In the genomic region with DNA sequence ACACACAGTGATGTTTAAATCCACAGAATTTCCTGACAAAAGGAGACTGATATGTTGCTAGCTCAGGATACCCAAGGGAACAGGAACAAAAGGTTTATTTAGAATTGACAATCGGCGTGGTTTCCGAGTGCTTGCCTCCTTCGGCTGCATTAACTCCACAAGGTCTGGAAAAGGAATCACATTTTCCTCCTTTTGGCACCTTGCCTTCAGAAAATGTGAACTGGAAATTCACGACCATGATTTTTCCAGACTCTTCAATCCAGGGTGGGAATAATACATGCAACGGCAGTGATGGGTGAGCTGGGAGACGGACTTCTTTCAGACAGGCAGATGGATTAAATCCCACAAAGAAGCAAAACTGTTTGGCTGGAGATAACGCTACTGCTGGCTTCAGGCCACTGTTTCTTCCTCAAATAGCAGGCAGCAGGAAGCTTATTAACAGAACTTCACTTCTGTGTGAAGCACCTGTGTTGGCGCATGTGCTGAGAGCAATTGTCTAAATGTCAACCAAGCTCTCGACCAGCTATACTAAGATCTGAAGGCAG, we compare ENCODE assay signal across 9 mouse cellular contexts. TPM values are rescaled to one million over a fixed set of nuclear protein-coding genes. Genes with fewer than 3 reads are reported as not detected.
DNase-seq lines count a peak whose midpoint lies in the region; ATAC-seq and TF ChIP-seq lines count a peak whose summit lies in the region.
"Had no signal": no experiment of that assay in that cellular context is flagged by ENCODE, and none has a peak within 500 bp of the region (broad histone marks: within the 10 kb centered on the region; RNA-seq: fewer than 3 reads in every experiment).

No protein-coding gene starts in this region.

- H3K36me3 ChIP-seq in hindbrain, embryonic 12.5 days: no peaks in the 10 kb centered on the region
- H3K36me3 ChIP-seq in midbrain, embryonic 10.5 days: no peaks in the 10 kb centered on the region
- H3K36me3 ChIP-seq in kidney, embryonic 14.5 days (ENCODE audit: control insufficient read depth, insufficient read depth, low read length): no peaks in the 10 kb centered on the region

- peaks cover 5% of the 10 kb centered on the region; the same call in 1 of the 2 replicates for H3K4me1 ChIP-seq in embryonic fibroblast, embryonic 13.5 days (ENCODE audit: control insufficient read depth, insufficient read depth, low read length)
- H3K4me1 ChIP-seq in hindbrain, embryonic 12.5 days: peaks cover 12% of the 10 kb centered on the region; the same call in 1 of the 2 replicates
- peaks cover 22% of the 10 kb centered on the region for H3K4me1 ChIP-seq in midbrain, embryonic 10.5 days
- no peaks in the 10 kb centered on the region for H3K4me1 ChIP-seq in kidney, embryonic 14.5 days (ENCODE audit: control insufficient read depth, insufficient read depth, low read length)

- H3K27me3 ChIP-seq in hindbrain, embryonic 12.5 days: no peaks in the 10 kb centered on the region
- no peaks in the 10 kb centered on the region for H3K27me3 ChIP-seq in midbrain, embryonic 10.5 days (ENCODE audit: low read depth, poor library complexity, severe bottlenecking)
- H3K27me3 ChIP-seq in kidney, embryonic 14.5 days (ENCODE audit: control insufficient read depth, insufficient read depth, low read length): no peaks in the 10 kb centered on the region

- DNase-seq in right cerebral cortex, adult 2 months (ENCODE audit: low spot score in 2 of 2): peak; percentile 7 to 42
- no peak for DNase-seq in right cerebral cortex, postnatal 36 days (ENCODE audit: low spot score in 2 of 2)
- DNase-seq in midbrain, embryonic 10.5 days (ENCODE audit: low spot score): peak; percentile 16
- no peak for DNase-seq in gastrocnemius, postnatal 10 days
- no peak for DNase-seq in spleen, postnatal 14 days (ENCODE audit: low spot score in 2 of 2)

- WGBS in hindbrain, embryonic 12.5 days: 23% methylated on average over 10 of the region's 10 CpGs
- 34% methylated on average over 10 of the region's 10 CpGs for WGBS in midbrain, embryonic 10.5 days
- WGBS in kidney, embryonic 14.5 days: 53% methylated on average over 10 of the region's 10 CpGs

- H3K4me3 ChIP-seq in embryonic fibroblast, embryonic 13.5 days (ENCODE audit: insufficient read depth, low read length): no peak overlapping the region
- H3K4me3 ChIP-seq in hindbrain, embryonic 12.5 days: no peak overlapping the region
- peak overlapping the region; percentile 31; the same call in 1 of the 2 replicates for H3K4me3 ChIP-seq in midbrain, embryonic 10.5 days
- no peak overlapping the region for H3K4me3 ChIP-seq in kidney, embryonic 14.5 days (ENCODE audit: low read length)

- ATAC-seq in hindbrain, embryonic 12.5 days (ENCODE audit: low FRiP score): peak; percentile 48; the same call in 1 of the 2 replicates
- ATAC-seq in kidney, embryonic 14.5 days (ENCODE audit: low FRiP score, low TSS enrichment): no peak

- no peak overlapping the region; the same call in 1 of the 2 replicates for H3K9ac ChIP-seq in hindbrain, embryonic 12.5 days
- H3K9ac ChIP-seq in kidney, embryonic 14.5 days (ENCODE audit: low read depth, low read length): no peak overlapping the region

- H3K9me3 ChIP-seq in hindbrain, embryonic 12.5 days (replicated peaks): no peaks in the 10 kb centered on the region
- H3K9me3 ChIP-seq in midbrain, embryonic 10.5 days (replicated peaks): no peaks in the 10 kb centered on the region
- H3K9me3 ChIP-seq in kidney, embryonic 14.5 days (ENCODE audit: control insufficient read depth, low read length): no peaks in the 10 kb centered on the region

- TF ChIP-seq POLR2A in embryonic fibroblast, embryonic 13.5 days (IDR thresholded peaks at IDR 0.05; ENCODE audit: low read depth, low read length): no peak

- no peak for TF ChIP-seq CTCF in embryonic fibroblast, embryonic 13.5 days (IDR thresholded peaks at IDR 0.05; ENCODE audit: borderline replicate concordance, insufficient read depth, low read length)

- H3K4me2 ChIP-seq in hindbrain, embryonic 12.5 days (replicated peaks): peak overlapping the region; percentile 36
- no peak overlapping the region for H3K4me2 ChIP-seq in kidney, embryonic 14.5 days (replicated peaks; ENCODE audit: low read depth, low read length)

- peak overlapping the region; percentile 24; the same call in 1 of the 2 replicates for H3K27ac ChIP-seq in embryonic fibroblast, embryonic 13.5 days (ENCODE audit: insufficient read depth, low read length)
- peak overlapping the region; percentile 56 for H3K27ac ChIP-seq in hindbrain, embryonic 12.5 days
- peak overlapping the region; percentile 74 for H3K27ac ChIP-seq in midbrain, embryonic 10.5 days (replicated peaks)
- no peak overlapping the region for H3K27ac ChIP-seq in kidney, embryonic 14.5 days (ENCODE audit: low read depth, low read length)
- H3K27ac ChIP-seq: kidney, postnatal 0 days had no signal

RNA-seq across cellular contexts. Expression of a gene that starts 13.9 kb away (rescaled TPM):
- 1.5 and 1.6 TPM in 2 replicates for polyA plus RNA-seq in embryonic fibroblast, embryonic 13.5 days (2011; ENCODE audit: insufficient read length, low read depth, missing spikeins)
- 0.22 and 0.30 TPM in 2 replicates for polyA plus RNA-seq in hindbrain, embryonic 12.5 days (2016; fragmentation: Nextera tagmentation; extraction: Ambion mirVana)
- not detected in 2 replicates for polyA plus RNA-seq in midbrain, embryonic 10.5 days (2016; fragmentation: Nextera tagmentation; extraction: Ambion mirVana)
- 1 to 10 TPM; 4.4 to 5.2 TPM for total RNA-seq in gastrocnemius, postnatal 10 days (2021)
- polyA plus RNA-seq in kidney, embryonic 14.5 days (2014; fragmentation: Nextera tagmentation; extraction: Ambion mirVana): 0.09 TPM in 1 of 2 replicates, not detected in the other

RNA-seq across cellular contexts. Expression of a gene that starts 30.6 kb away (rescaled TPM):
- 20.2 and 23.8 TPM in 2 replicates for polyA plus RNA-seq in embryonic fibroblast, embryonic 13.5 days (2011; ENCODE audit: insufficient read length, low read depth, missing spikeins)
- 26.5 and 30.2 TPM in 2 replicates for polyA plus RNA-seq in hindbrain, embryonic 12.5 days (2016; fragmentation: Nextera tagmentation; extraction: Ambion mirVana)
- polyA plus RNA-seq in midbrain, embryonic 10.5 days (2016; fragmentation: Nextera tagmentation; extraction: Ambion mirVana): 24.4 and 26.0 TPM in 2 replicates
- 10 to 100 TPM; 16.2 to 17.6 TPM for total RNA-seq in gastrocnemius, postnatal 10 days (2021)
- 20.6 and 32.9 TPM in 2 replicates for polyA plus RNA-seq in kidney, embryonic 14.5 days (2014; fragmentation: Nextera tagmentation; extraction: Ambion mirVana)

Comparison
In these comparisons a context has a peak if more than half of its experiments do, and no peak if none do; other contexts are left out.
1. DNase-seq: peak in right cerebral cortex, adult 2 months (2 of 2) and midbrain, embryonic 10.5 days (single experiment); none in right cerebral cortex, postnatal 36 days (0 of 2), gastrocnemius, postnatal 10 days (single experiment) and spleen, postnatal 14 days (0 of 2).